Mouse (Mus musculus) neural tube, embryonic 10.5 days (tissue): ENCODE results near the gene Mfsd4b4.
"Not testable (repeated sequence)": the region's sequence is repeated elsewhere in the genome, so short reads cannot be mapped to it uniquely, and the experiment has no call there.

Source experiments
- DNase-seq: peaks from one replicate; pipeline ENCODE4 v3.0.0-alpha.2; 2017; ENCODE audit warnings: low spot score; ENCODE audit errors: extremely low spot score

Gene Mfsd4b4

DNA sequence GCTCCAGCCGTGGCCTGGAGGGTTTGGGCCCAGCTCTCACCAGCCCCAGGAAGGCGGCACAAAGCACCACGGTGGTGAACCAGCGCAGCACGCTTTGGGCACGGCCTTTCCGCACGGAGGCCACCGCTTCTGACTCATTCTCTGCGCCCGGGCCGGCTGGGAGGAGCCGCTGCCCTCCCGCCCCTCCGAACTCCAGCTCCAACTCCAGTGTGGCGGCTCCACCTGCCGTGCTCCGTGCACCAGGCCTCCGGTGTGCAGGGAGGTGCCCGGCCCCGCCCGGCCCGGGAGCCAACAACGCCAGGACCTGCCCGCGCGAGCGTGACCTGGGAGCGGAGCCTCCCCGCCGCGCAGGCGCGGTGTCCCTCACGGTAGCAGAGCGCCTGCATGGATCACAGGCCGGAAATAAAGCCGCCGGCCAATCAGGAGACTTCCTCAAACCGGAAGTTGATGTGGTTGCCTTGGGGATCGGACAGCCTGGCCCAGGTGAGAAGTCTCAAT is at the start of gene Mfsd4b4:
Mfsd4b4 (minus strand) TSS at position 365 of the 498 bp plus-strand sequence.
- peak; percentile 93 for DNase-seq

DNA sequence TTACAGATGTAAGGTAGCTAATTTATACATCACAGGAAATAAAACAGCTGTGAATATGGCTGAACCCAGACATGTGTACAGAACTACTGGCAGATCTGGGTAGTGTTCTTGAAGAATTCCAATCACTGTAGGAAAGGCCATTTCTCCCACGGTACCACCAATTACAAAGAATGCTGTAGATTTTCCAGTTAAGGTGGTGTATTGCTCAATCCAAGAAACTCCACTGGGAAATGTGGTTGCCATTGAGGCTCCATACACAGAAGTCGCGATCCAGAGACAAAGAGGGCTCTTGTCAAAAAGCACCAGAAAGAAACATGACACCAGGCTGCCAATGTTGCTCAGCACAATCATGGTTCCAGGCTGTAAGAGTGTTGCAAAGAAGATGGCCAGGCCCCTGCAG is 48.2 kb upstream of the Mfsd4b4 start:
- not testable (repeated sequence) for DNase-seq

DNA sequence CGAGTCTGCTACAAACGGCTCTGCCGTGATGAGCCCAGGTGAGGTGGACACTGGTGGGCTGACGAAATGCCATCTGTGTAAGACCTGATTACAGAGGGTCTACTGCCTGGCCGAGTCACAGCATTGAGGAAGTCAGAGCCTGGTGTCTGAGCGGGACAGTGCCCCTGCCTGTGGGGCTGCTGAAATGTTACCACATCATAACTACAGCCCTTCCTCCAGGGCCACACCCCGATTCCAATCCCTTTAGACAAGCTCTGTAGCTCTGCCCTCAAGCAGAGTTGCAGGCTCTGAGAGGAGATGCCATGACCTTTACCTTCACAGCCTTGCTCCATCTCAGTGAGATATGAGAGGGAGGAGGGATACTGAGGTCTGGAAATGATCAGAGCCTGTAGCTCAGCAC is 37.5 kb upstream of the Mfsd4b4 start:
- DNase-seq = no peak

DNA sequence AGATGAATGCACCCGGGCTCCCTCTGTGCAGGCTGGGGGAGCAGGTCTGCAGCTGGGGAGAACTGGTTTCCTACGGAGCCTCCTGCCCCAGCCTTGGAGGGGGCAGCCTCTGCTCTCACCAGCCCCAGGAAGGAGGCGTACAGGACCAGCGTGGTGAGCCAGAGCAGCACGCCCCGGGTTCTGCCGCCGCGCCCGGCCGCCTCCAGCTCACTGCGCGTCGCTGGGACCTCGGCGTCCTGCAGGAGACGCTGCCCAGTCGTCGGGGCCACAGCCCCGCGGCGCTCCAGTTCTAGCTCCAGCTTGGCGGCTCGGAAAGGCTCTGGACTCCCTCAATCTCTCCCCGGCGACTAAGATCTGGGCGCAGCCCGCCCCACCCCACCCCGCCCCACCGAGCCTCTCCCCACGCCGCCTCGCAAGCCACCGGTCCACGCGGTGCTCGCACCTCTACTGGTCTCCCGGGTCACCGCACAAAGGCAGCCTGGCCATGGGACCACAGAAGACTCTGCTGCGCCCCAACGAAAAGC is 27.6 kb upstream of the Mfsd4b4 start, which contains the start of gene Mfsd4b2:
Mfsd4b2 (minus strand) TSS at position 308 of the 524 bp plus-strand sequence.
- peak; percentile 53 for DNase-seq

DNA sequence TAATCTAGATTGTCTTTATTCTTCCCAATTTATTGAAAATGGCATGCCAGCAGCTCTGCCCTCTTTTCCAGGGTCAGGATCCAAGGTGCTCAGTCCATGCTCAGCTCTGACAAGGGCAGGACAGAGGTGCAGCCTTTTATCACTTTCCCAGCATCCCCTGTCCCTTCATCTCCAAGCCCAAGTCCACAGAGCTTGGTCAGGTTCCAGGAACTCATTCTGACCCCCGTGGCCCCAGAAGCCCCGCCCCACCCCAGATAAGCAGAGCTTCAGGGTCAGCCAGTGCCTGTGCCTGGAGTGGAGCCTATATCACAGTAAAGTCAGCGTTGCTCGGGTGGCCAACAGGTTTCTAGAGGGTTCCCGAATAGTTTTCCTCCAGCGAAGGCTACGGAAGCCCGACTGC is 25.5 kb upstream of the Mfsd4b4 start:
- DNase-seq = not testable (repeated sequence)

DNA sequence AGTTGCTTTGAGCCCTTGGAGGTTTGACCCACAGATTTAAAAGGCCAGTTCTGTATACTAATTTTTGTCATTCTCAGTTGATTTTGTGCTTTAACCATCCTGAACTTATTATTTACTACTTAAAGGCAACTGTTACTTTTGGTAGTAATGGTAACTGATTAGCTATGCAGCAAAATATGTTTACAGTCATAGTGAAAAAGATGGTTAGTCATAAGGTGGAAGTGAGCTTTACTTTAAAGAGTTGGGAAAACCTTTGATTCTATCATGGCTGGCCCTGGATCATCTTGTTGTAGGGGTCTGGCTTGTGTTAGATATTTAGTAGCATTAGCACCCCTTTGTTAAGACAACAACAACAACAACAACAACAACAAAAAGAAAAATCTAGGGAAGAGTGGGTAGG is 13.6 kb upstream of the Mfsd4b4 start:
- DNase-seq = no peak

DNA sequence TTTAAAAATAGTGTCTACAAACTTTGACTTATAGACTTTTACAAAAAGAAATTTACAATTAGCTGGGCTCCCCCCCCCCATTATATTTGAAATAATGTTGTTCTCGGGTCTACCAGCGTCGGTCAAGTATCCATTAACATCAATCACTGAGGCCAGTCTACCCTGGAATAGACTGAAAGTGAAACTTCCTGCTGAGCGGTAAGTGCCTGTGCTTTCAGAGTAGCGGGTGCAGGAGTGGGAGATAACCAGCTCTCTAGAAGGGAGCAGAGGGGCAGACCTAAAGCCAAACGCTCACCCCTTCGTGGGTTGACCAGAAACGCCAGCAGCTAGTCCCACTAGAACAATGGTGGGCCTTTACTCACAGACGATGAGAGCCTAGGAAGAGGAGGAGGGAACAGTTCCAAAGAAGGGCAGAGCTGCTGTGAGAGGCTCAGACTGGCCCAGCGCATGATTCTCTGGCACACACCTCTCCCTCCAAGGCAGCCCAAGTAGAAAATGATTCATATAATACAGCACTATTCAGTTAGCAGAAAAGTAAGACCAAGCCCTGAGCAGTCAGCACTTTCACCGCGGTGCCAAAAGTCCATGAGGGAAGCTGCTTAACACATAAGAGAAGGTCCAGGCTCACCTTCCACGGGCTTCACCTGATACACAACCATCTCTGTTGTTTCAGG is 9.9 kb upstream of the Mfsd4b4 start:
- no peak for DNase-seq

DNA sequence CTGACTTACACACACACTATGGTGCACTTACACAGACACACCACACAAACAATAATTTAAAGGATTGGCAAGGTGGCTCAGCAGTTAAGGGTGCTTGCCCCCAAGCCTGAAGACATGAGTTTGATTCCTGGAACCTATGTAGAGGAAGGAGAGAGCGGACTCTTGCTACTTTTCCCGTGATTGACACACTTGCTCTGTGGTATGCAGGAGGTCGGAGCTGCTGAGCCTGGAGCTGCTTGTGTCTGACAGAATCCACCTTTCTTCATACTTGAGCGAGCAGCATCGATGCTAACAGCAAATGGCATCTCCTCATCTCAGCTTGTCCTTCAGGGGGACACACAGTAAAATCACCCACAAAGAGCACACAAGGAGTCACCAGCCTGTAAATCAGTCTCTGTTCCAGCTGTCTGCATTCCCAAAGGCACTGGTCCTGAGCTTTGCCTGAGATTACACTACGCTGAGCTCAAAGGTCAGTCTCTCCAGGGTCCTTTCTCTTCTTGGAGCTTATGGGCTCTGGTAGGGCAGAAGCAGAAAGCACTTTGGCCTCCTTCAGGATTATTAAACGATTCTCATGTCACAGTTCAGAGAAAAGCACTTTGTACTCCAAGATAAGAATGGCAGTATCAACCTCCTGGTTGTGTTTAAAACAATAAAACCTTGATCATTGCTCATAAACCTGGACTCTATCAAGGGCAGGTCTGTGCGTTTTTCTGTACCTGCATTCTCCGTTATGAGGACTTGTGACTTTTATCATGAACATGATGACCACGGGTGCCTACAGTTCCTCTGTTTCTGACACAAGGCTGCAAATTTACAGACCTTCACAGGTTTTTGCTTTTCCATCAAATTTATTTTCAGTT is 8.0 kb upstream of the Mfsd4b4 start:
- DNase-seq = no peak

DNA sequence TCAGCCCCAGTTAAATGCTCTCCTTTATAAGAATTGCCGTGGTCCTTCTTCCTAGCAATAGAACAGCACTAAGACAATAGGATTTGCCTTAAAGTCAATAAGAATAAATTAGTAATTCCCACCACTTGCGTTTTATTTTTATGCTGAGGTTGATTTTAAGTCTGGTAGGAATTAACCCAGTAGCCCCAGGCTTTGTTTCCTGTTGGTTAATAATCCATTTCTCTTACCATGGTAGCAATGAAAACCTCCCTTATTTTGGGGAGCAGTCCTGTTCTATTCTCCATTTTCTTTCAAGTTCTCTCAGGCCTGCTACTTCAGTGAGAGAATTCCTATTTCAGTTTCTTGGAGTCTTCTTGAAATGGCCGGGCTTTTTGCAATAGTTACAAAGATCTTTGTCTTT is 5.2 kb upstream of the Mfsd4b4 start:
- no peak for DNase-seq

DNA sequence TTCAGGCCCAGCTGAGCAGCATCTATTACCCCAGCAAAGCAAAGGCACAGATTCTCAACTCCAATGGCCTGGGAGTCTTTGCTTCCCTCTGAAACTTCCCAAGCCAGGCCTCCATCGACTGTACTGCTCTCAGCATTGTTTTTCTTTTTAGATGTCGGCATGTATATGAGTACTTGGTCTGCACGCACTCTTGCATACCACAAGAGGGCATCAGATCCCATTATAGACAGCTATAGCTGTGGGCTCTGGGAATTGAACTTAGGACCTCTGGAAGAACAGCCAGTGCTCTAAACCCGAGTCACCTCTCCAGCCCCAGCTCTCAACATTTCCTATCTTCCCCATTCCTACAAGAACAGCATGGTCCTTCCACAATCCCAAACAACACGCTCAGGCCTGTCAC is 2.5 kb downstream of the Mfsd4b4 start:
- DNase-seq = no peak

DNA sequence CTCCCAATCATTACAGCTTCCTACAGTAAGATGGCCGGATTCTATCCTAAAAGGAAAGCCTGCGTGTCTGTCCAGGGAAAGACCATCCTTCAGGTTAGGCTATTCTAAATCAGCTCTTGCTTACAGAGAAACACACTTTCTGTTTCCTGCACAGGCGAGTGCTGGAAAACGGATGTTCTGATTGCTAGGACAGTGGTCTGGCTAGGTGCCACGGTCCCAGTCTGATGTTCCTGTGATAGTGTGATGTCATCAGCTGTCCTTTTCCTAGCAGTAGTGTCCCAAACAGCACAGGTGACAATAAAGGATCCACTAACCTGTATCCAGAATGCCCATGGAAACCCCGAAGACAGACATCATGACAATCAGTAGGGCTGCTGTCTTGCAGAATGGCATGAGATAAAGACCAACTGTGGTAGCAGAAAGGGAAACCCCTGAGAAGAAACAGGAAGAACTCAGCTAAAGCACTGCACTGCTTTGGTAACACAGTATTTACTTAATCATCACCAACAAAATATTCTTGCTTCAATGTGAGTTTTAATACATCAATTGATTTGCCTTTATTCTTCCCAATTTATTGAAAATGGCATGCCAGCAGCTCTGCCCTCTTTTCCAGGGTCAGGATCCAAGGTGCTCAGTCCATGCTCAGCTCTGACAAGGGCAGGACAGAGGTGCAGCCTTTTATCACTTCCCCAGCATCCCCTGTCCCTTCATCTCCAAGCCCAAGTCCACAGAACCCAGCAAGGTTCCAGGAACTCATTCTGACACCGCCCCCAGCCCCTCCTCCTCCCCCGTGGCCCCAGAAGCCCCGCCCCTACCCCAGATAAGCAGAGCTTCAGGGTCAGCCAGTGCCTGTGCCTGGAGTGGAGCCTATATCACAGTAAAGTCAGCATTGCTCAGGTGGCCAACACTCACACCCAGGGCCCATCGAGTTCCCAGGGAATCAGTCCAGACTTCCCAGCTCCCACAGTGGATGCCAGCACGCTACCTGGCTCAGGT is 5.0 kb downstream of the Mfsd4b4 start:
- no peak for DNase-seq

DNA sequence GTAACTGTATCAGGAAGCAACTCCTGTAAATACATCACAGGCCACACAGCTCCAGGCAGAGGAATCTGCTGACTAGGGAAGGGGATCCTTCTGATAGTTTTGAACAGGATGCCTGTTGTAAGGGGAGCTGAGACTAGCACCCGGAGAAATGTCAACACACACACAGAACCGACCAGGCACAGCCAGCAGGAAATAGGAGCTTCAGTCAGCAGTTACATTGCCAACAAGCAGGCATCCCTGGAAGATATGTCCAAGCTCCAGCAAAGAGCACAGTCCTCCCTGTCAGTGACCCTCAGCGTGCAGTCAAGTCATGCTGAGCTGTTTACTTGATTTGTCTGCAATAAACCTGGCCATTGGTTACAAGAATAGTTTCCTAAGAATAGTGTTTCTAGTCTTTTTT is 10.4 kb downstream of the Mfsd4b4 start:
- no peak for DNase-seq

DNA sequence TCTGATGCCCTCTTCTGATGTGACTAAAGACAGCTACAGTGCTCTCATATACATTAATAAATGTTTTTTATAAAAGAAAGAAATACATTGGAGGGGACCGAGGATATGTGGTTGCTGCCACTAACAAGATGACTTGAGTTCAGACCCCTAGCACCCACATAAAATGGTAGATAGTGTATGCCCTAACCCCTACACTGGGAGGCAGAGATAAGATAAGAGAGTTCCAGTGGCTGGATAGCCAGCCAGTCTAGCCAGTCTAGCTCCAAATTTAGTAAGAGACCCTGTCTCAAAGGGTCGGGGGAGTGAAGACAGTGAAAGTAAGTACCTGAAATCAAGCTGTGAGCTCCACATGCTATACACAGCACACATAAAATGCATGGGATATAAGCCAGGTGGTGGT is 33.5 kb downstream of the Mfsd4b4 start:
- no peak for DNase-seq

DNA sequence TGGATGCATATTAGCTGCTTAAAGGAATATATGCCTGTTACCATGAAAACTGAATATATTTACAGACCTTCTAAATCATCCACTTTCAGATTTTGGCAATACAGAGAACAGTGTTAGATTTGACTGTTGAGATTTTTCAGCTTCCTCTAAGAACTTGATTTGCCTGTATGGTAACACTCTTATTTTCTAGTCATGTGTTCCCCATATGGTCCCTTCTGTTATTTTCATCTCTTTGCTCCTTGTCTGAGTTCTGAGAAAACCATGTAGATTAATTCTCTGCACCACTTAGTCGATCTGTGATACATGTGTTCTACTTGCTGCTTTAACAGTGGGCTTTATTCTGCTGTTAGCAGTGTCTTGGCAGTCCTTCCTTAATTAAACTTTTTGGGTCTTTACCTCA is 56.4 kb downstream of the Mfsd4b4 start:
- DNase-seq = no peak
